Mouse (Mus musculus) CH12.LX (cell line): Measurements from ENCODE around the gene Gm11627. TPM values are rescaled to one million over a fixed set of nuclear protein-coding genes. Genes with fewer than 3 reads are reported as not detected.
A peak's percentile ranks its signal among the peaks of the same experiment; 100 is the strongest.

Experiments
- DNase-seq: peaks from one replicate; pipeline ENCODE4 v3.0.0-alpha.2; 2013; ENCODE audit errors: extremely low read depth
- H3K27ac ChIP-seq: 2 replicates; pipeline ENCODE4 v1.5.1; 2012; ENCODE audit warnings: low read depth, mild to moderate bottlenecking, control low read depth, moderate library complexity; ENCODE audit not compliant: insufficient read depth
- H3K27me3 ChIP-seq: replicated peaks from 2 replicates; pipeline ENCODE3; 2012; ENCODE audit warnings: inconsistent platforms
- H3K36me3 ChIP-seq, 2 experiments: replicated peaks in 1 of 2; 2 replicates each; pipeline versions ENCODE3 to v1.6.1; 2012; ENCODE audit warnings: inconsistent platforms in 1 of 2, low read length in 1 of 2, mild to moderate bottlenecking in 1 of 2, mixed read lengths in 1 of 2, moderate library complexity in 1 of 2; ENCODE audit not compliant: control insufficient read depth in 1 of 2, insufficient read depth in 1 of 2
- H3K4me1 ChIP-seq, 2 experiments: 2 replicates each; pipeline ENCODE4 v1.6.1; 2012; ENCODE audit warnings: inconsistent platforms in 1 of 2, moderate library complexity in 1 of 2; ENCODE audit not compliant: insufficient read depth in 2 of 2, control insufficient read depth in 1 of 2
- H3K4me2 ChIP-seq: 2 replicates; pipeline ENCODE4 v1.6.1; 2012; ENCODE audit warnings: low read depth, mild to moderate bottlenecking, control low read depth; ENCODE audit not compliant: poor library complexity, insufficient read depth, severe bottlenecking
- H3K4me3 ChIP-seq, 3 experiments: fragments of 150-350 bp in 1 of 3; sonication (generic) in 1 of 3; replicated peaks in 1 of 3; 2 replicates each; pipeline versions ENCODE3 to v1.5.1; 2011 to 2012; ENCODE audit warnings: low read depth in 2 of 3, low read length in 2 of 3, mild to moderate bottlenecking in 2 of 3, moderate library complexity in 2 of 3, control low read depth in 1 of 3, improper control_type of control experiment in 1 of 3, inconsistent platforms in 1 of 3, mixed read lengths in 1 of 3; ENCODE audit not compliant: poor library complexity in 1 of 3
- H3K79me2 ChIP-seq: replicated peaks from 2 replicates; pipeline ENCODE4 v1.6.1; 2012; ENCODE audit warnings: mild to moderate bottlenecking, moderate library complexity; ENCODE audit not compliant: control insufficient read depth, poor library complexity, insufficient read depth, severe bottlenecking; ENCODE audit errors: extremely low read depth
- H3K9ac ChIP-seq: 2 replicates; pipeline ENCODE4 v1.6.1; 2012; ENCODE audit warnings: low read depth, mild to moderate bottlenecking, control low read depth, moderate library complexity; ENCODE audit not compliant: insufficient read depth
- H3K9me3 ChIP-seq: replicated peaks from 2 replicates; pipeline ENCODE3; 2012; ENCODE audit warnings: low read length, inconsistent platforms, mixed read lengths
- CHD1 ChIP-seq: IDR thresholded peaks from 2 replicates; pipeline ENCODE4 v1.6.1; 2012; ENCODE audit warnings: low read depth, low read length, improper control_type of control experiment, inconsistent platforms
- ELF1 ChIP-seq: IDR thresholded peaks from 2 replicates; pipeline ENCODE4 v1.6.1; 2014; ENCODE audit warnings: low read depth, mild to moderate bottlenecking, inconsistent platforms, low read length, improper control_type of control experiment
- EP300 ChIP-seq: IDR thresholded peaks from 2 replicates; pipeline ENCODE4 v1.6.1; 2011; ENCODE audit warnings: low read length, improper control_type of control experiment
- ETS1 ChIP-seq: conservative IDR thresholded peaks from 2 replicates; pipeline ENCODE4 v1.6.1; 2012; ENCODE audit warnings: low read depth, mild to moderate bottlenecking, inconsistent platforms, low read length, improper control_type of control experiment, moderate library complexity
- IRF4 ChIP-seq: IDR thresholded peaks from 2 replicates; pipeline ENCODE4 v1.6.1; 2014; ENCODE audit warnings: low read depth, mild to moderate bottlenecking, inconsistent platforms, low read length, improper control_type of control experiment
- JUN ChIP-seq: IDR thresholded peaks from 2 replicates; pipeline ENCODE4 v1.6.1; 2011; ENCODE audit warnings: low read depth, mild to moderate bottlenecking, low read length, improper control_type of control experiment, moderate library complexity; ENCODE audit not compliant: insufficient read depth
- JUND ChIP-seq: conservative IDR thresholded peaks from 2 replicates; pipeline ENCODE4 v1.6.1; 2011; ENCODE audit warnings: low read depth, low read length, improper control_type of control experiment
- KAT2A ChIP-seq: IDR thresholded peaks from 2 replicates; pipeline ENCODE4 v1.6.1; 2012; ENCODE audit warnings: low read length, improper control_type of control experiment, inconsistent platforms; ENCODE audit not compliant: insufficient replicate concordance
- MAFK ChIP-seq: IDR thresholded peaks from 2 replicates; pipeline ENCODE4 v1.6.1; 2011; ENCODE audit warnings: low read length, improper control_type of control experiment; ENCODE audit not compliant: insufficient replicate concordance
- MAX ChIP-seq: IDR thresholded peaks from 2 replicates; pipeline ENCODE4 v1.6.1; 2011; ENCODE audit warnings: low read length, improper control_type of control experiment
- MXI1 ChIP-seq: IDR thresholded peaks from 2 replicates; pipeline ENCODE4 v1.6.1; 2011; ENCODE audit warnings: mild to moderate bottlenecking, low read depth, low read length, improper control_type of control experiment
- NELFE ChIP-seq: IDR thresholded peaks from 2 replicates; pipeline ENCODE4 v1.6.1; 2011; ENCODE audit warnings: low read depth, low read length, improper control_type of control experiment
- POLR2A ChIP-seq: IDR thresholded peaks from 2 replicates; pipeline ENCODE4 v1.6.1; 2011; ENCODE audit warnings: low read depth, mild to moderate bottlenecking, improper control_type of control experiment, low read length
- RAD21 ChIP-seq: IDR thresholded peaks from 2 replicates; pipeline ENCODE4 v1.6.1; 2011; ENCODE audit warnings: low read depth, mild to moderate bottlenecking, low read length, improper control_type of control experiment, moderate library complexity
- RCOR1 ChIP-seq: conservative IDR thresholded peaks from 2 replicates; pipeline ENCODE4 v1.6.1; 2012; ENCODE audit warnings: low read depth, mild to moderate bottlenecking, inconsistent platforms, low read length, improper control_type of control experiment
- SMC3 ChIP-seq: IDR thresholded peaks from 2 replicates; pipeline ENCODE4 v1.6.1; 2011; ENCODE audit warnings: low read depth, low read length, improper control_type of control experiment
- TBP ChIP-seq: conservative IDR thresholded peaks from 2 replicates; pipeline ENCODE4 v1.6.1; 2011; ENCODE audit warnings: low read depth, low read length, improper control_type of control experiment
- TCF12 ChIP-seq: IDR thresholded peaks from 2 replicates; pipeline ENCODE4 v1.6.1; 2014; ENCODE audit warnings: low read depth, mild to moderate bottlenecking, inconsistent platforms, low read length, improper control_type of control experiment
- UBTF ChIP-seq: IDR thresholded peaks from 2 replicates; pipeline ENCODE4 v1.6.1; 2012; ENCODE audit warnings: low read depth, mild to moderate bottlenecking, inconsistent platforms, low read length, improper control_type of control experiment, moderate library complexity
- USF1 ChIP-seq: IDR thresholded peaks from 2 replicates; pipeline ENCODE4 v1.6.1; 2014; ENCODE audit warnings: low read depth, mild to moderate bottlenecking, inconsistent platforms, low read length, improper control_type of control experiment
- dilution Hi-C: fragments of 300-500 bp; cut with MboI; formaldehyde crosslinking; loops from 2 replicates; pipeline ENCODE4 v1.14.3; 2020; ENCODE audit warnings: low sequenced_read_pairs; ENCODE audit not compliant: extremely low pct_unique_long_range_greater_than_20kb, extremely low pct_ligation_motif_present
- in situ Hi-C: fragments of 300-500 bp; cut with MboI; formaldehyde crosslinking; loops from 3 replicates; pipeline ENCODE4 v1.14.3; 2019; ENCODE audit warnings: low sequenced_read_pairs, low pct_ligation_motif_present, low pct_unique_long_range_greater_than_20kb, mixed read lengths
- polyA plus RNA-seq: library from polyadenylated mRNA; unstranded; fragments of >175 nt; gene quantifications from 2 replicates; pipeline ENCODE4 v1.2.1, GENCODE M21; 2012; ENCODE audit warnings: low read depth; ENCODE audit not compliant: insufficient read length
- total RNA-seq, 2 experiments: library from RNA; depleted of rRNA; stranded (reverse); fragments of 300-350 nt in 1 of 2; fragments of >200 nt in 1 of 2; gene quantifications; 2 replicates each; pipeline ENCODE4 v1.2.3; 2012 to 2014

The Gm11627 gene
- total and polyA plus RNA-seq, 3 experiments, result 0.42 to 0.63 TPM; not detected in 1

DNA sequence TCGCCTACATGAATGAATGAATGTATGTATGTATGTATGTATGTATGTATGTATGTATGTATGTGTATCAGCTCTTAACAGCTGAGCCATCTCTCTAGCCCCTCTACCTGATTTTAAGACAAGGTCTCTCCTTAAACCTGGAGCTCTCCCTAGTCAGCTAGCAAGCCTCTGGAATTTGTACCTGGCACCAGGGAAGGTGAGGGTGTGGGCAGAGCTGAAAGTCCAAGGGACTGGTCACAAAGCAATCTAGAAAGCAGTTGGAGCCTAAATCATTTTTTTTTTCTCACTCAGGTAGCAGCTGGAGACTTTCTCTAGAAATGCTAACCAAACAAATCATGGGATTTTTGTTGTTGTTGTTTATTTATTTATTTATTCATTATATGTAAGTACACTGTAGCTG lies 21.9 kb downstream of the Gm11627 start:
- Histone ChIP-seq H3K9ac (no peak overlapping the region), H3K4me2 (no peak overlapping the region)
- in situ Hi-C loops (no loop called here), dilution Hi-C loops (no loop called here)
- no peak for TF ChIP-seq EP300
- TF ChIP-seq, all 38 proteins: peak for 0
- H3K9me3 ChIP-seq, result no peaks in the 10 kb centered on the region
- no peak overlapping the region for H3K4me3 ChIP-seq
- H3K4me1 ChIP-seq, result peaks cover 0 to 22% of the 10 kb centered on the region in 2 experiments; a peak in 3 of 4 replicates
- peaks cover 30% of the 10 kb centered on the region for H3K79me2 ChIP-seq
- DNase-seq, result no peak
- H3K27me3 ChIP-seq, result no peaks in the 10 kb centered on the region
- H3K27ac ChIP-seq, result no peak overlapping the region
- peaks cover 0 to 2% of the 10 kb centered on the region in 2 experiments for H3K36me3 ChIP-seq

GRCm38 (mm10) chr11:102556716-102557074 lies 22.6 kb downstream of the Gm11627 start:
- TF ChIP-seq UBTF (no peak), RAD21 (no peak), RCOR1 (no peak), MAFK (no peak), MAX (no peak), TCF12 (no peak), MXI1 (no peak), USF1 (no peak), TBP (no peak), IRF4 (no peak), ETS1 (no peak), CHD1 (no peak), ELF1 (no peak), SMC3 (no peak), JUN (no peak), POLR2A (no peak), NELFE (no peak), JUND (no peak), KAT2A (no peak)
- Histone ChIP-seq H3K27ac (no peak overlapping the region), H3K4me1 (peaks cover 0 to 28% of the 10 kb centered on the region in 2 experiments; a peak in 3 of 4 replicates), H3K4me3 (peak overlapping the region in 2 of 3 experiments; percentile 76 to 91), H3K79me2 (peaks cover 35% of the 10 kb centered on the region), H3K4me2 (peak overlapping the region; percentile 3; the same call in 1 of the 2 replicates), H3K27me3 (no peaks in the 10 kb centered on the region), H3K9me3 (no peaks in the 10 kb centered on the region), H3K36me3 (peaks cover 0 to 7% of the 10 kb centered on the region in 2 experiments), H3K9ac (peak overlapping the region; percentile 8; the same call in 1 of the 2 replicates)
- in situ Hi-C loops (no loop called here), dilution Hi-C loops (no loop called here)
- DNase-seq, result no peak
